Mouse (Mus musculus) MEL (cell line): Measurements from ENCODE around the gene Lmtk3. TPM values are rescaled to one million over a fixed set of nuclear protein-coding genes. Genes with fewer than 3 reads are reported as not detected.

Experiments
- DNase-seq: peaks from one replicate; pipeline ENCODE4 v3.0.0; 2011; ENCODE audit warnings: low read depth, low spot score
- H3K27ac ChIP-seq: 2 replicates; pipeline ENCODE4 v1.5.1; 2012; ENCODE audit warnings: low read depth, mild to moderate bottlenecking, control low read depth, low read length, moderate library complexity; ENCODE audit not compliant: control insufficient read depth
- H3K27me3 ChIP-seq, 2 experiments: fragments of 150-350 bp in 1 of 2; sonication (generic) in 1 of 2; 2 replicates each; pipeline ENCODE4 v1.6.1; 2012; ENCODE audit warnings: low read length in 2 of 2, mild to moderate bottlenecking in 2 of 2, improper control_type of control experiment in 1 of 2, moderate library complexity in 1 of 2; ENCODE audit not compliant: insufficient read depth in 2 of 2, control insufficient read depth in 1 of 2
- H3K36me3 ChIP-seq, 2 experiments: 2 replicates each; pipeline ENCODE4 v1.6.1; 2012 to 2014; ENCODE audit warnings: low read length in 2 of 2, improper control_type of control experiment in 1 of 2, inconsistent platforms in 1 of 2, mild to moderate bottlenecking in 1 of 2; ENCODE audit not compliant: insufficient read depth in 2 of 2, control insufficient read depth in 1 of 2
- H3K4me1 ChIP-seq, 2 experiments: fragments of 150-350 bp in 1 of 2; sonication (generic) in 1 of 2; 2 replicates each; pipeline ENCODE4 v1.6.1; 2012; ENCODE audit warnings: low read length in 2 of 2, improper control_type of control experiment in 1 of 2, mild to moderate bottlenecking in 1 of 2; ENCODE audit not compliant: insufficient read depth in 2 of 2, control insufficient read depth in 1 of 2
- H3K4me3 ChIP-seq, 2 experiments: fragments of 150-350 bp in 1 of 2; sonication (generic) in 1 of 2; 2 replicates each; pipeline ENCODE4 v1.5.1; 2012; ENCODE audit warnings: low read depth in 2 of 2, low read length in 2 of 2, mild to moderate bottlenecking in 2 of 2, moderate library complexity in 2 of 2, control low read depth in 1 of 2, improper control_type of control experiment in 1 of 2; ENCODE audit not compliant: control insufficient read depth in 1 of 2, insufficient read depth in 1 of 2
- H3K79me2 ChIP-seq: 2 replicates; pipeline ENCODE4 v1.6.1; 2012; ENCODE audit warnings: mild to moderate bottlenecking, low read length, moderate library complexity; ENCODE audit not compliant: control insufficient read depth, poor library complexity, insufficient read depth
- H3K9ac ChIP-seq: 2 replicates; pipeline ENCODE4 v1.6.1; 2012; ENCODE audit warnings: low read depth, mild to moderate bottlenecking, control low read depth, low read length, moderate library complexity; ENCODE audit not compliant: control insufficient read depth, poor library complexity, severe bottlenecking
- H3K9me3 ChIP-seq: fragments of 150-350 bp; sonication (generic); replicated peaks from 2 replicates; pipeline ENCODE4 v1.6.1; 2012; ENCODE audit warnings: mild to moderate bottlenecking, low read length, improper control_type of control experiment, moderate library complexity; ENCODE audit not compliant: insufficient read depth
- BHLHE40 ChIP-seq: IDR thresholded peaks from 2 replicates; pipeline ENCODE4 v1.6.1; 2012; ENCODE audit warnings: low read depth, mild to moderate bottlenecking, inconsistent platforms, low read length, improper control_type of control experiment, borderline replicate concordance
- CHD1 ChIP-seq: IDR thresholded peaks from 2 replicates; pipeline ENCODE4 v1.6.1; 2012; ENCODE audit warnings: low read depth, mild to moderate bottlenecking, inconsistent platforms, low read length, improper control_type of control experiment
- E2F4 ChIP-seq: IDR thresholded peaks from 2 replicates; pipeline ENCODE4 v1.6.1; 2011; ENCODE audit warnings: low read depth, low read length, improper control_type of control experiment, borderline replicate concordance
- ELF1 ChIP-seq: IDR thresholded peaks from 2 replicates; pipeline ENCODE4 v1.6.1; 2014; ENCODE audit warnings: low read depth, mild to moderate bottlenecking, inconsistent platforms, low read length, improper control_type of control experiment, moderate library complexity
- EP300 ChIP-seq, 2 experiments: IDR thresholded peaks; 2 replicates each; pipeline ENCODE4 v1.6.1; 2011; ENCODE audit warnings: improper control_type of control experiment in 2 of 2, low read length in 2 of 2, low read depth in 1 of 2, mild to moderate bottlenecking in 1 of 2
- ETS1 ChIP-seq: IDR thresholded peaks from 2 replicates; pipeline ENCODE4 v1.6.1; 2012; ENCODE audit warnings: low read depth, mild to moderate bottlenecking, inconsistent platforms, low read length, improper control_type of control experiment, moderate library complexity
- MAFK ChIP-seq: IDR thresholded peaks from 2 replicates; pipeline ENCODE4 v1.6.1; 2011; ENCODE audit warnings: low read depth, mild to moderate bottlenecking, low read length, improper control_type of control experiment, borderline replicate concordance
- MAZ ChIP-seq: IDR thresholded peaks from 2 replicates; pipeline ENCODE4 v1.6.1; 2012; ENCODE audit warnings: low read depth, mild to moderate bottlenecking, inconsistent platforms, low read length, improper control_type of control experiment
- MEF2A ChIP-seq: IDR thresholded peaks from 2 replicates; pipeline ENCODE4 v1.6.1; 2014; ENCODE audit warnings: low read depth, mild to moderate bottlenecking, inconsistent platforms, low read length, improper control_type of control experiment; ENCODE audit not compliant: poor library complexity, insufficient replicate concordance, severe bottlenecking; ENCODE audit errors: extremely low read depth
- MXI1 ChIP-seq: IDR thresholded peaks from 2 replicates; pipeline ENCODE4 v1.6.1; 2011; ENCODE audit warnings: mild to moderate bottlenecking, low read depth, low read length, improper control_type of control experiment
- POLR2AphosphoS2 ChIP-seq: IDR thresholded peaks from 2 replicates; pipeline ENCODE4 v1.6.1; 2011; ENCODE audit warnings: low read length, improper control_type of control experiment
- SMC3 ChIP-seq: IDR thresholded peaks from 2 replicates; pipeline ENCODE4 v1.6.1; 2011; ENCODE audit warnings: low read depth, low read length, improper control_type of control experiment
- TAL1 ChIP-seq: IDR thresholded peaks from 2 replicates; pipeline ENCODE4 v1.6.1; 2012; ENCODE audit warnings: mild to moderate bottlenecking, inconsistent platforms, low read length, moderate library complexity, mixed read lengths
- UBTF ChIP-seq: IDR thresholded peaks from 2 replicates; pipeline ENCODE4 v1.6.1; 2012; ENCODE audit warnings: low read depth, mild to moderate bottlenecking, inconsistent platforms, low read length, improper control_type of control experiment, moderate library complexity, borderline replicate concordance; ENCODE audit not compliant: insufficient read depth
- USF2 ChIP-seq, 2 experiments: IDR thresholded peaks; 2 replicates each; pipeline ENCODE4 v1.6.1; 2011 to 2012; ENCODE audit warnings: improper control_type of control experiment in 2 of 2, low read length in 2 of 2, borderline replicate concordance in 1 of 2, inconsistent platforms in 1 of 2, low read depth in 1 of 2, mild to moderate bottlenecking in 1 of 2; ENCODE audit not compliant: insufficient read depth in 1 of 2
- ZC3H11A ChIP-seq: IDR thresholded peaks from 2 replicates; pipeline ENCODE4 v1.6.1; 2012; ENCODE audit warnings: low read depth, mild to moderate bottlenecking, inconsistent platforms, low read length, improper control_type of control experiment
- ZKSCAN1 ChIP-seq: IDR thresholded peaks from 2 replicates; pipeline ENCODE4 v1.6.1; 2012; ENCODE audit warnings: low read depth, mild to moderate bottlenecking, inconsistent platforms, low read length, improper control_type of control experiment, moderate library complexity
- polyA plus RNA-seq, 2 experiments: library from polyadenylated mRNA; stranded (reverse) in 1 of 2; unstranded in 1 of 2; fragments of >175 nt in 1 of 2; fragments of >200 nt in 1 of 2; gene quantifications; 2 replicates each; pipeline versions ENCODE4 v1.2.1 to v1.2.4; 2012; ENCODE audit warnings: low replicate concordance in 2 of 2, low read depth in 1 of 2; ENCODE audit not compliant: insufficient read length in 2 of 2, insufficient read depth in 1 of 2, missing spikeins in 1 of 2
- total RNA-seq: library from RNA; depleted of rRNA; stranded (reverse); fragments of 300-350 nt; gene quantifications from 2 replicates; pipeline ENCODE4 v1.2.3, GENCODE M21; 2012

The Lmtk3 gene
- total and polyA plus RNA-seq, 3 experiments, result 0.04 to 0.40 TPM; not detected in 1

GRCm38 (mm10) chr7:45824598-45824997 lies 41.1 kb downstream of the Lmtk3 start, which contains the start of gene Kcnj14:
Gene Kcnj14, minus strand, starts transcription at chr7:45824782.
- H3K4me1 ChIP-seq, result peaks cover 0 to 3% of the 10 kb centered on the region in 2 experiments; a peak in 2 of 4 replicates
- no peaks in the 10 kb centered on the region for H3K27me3 ChIP-seq
- peaks cover 12% of the 10 kb centered on the region for H3K79me2 ChIP-seq
- H3K36me3 ChIP-seq, result peaks cover 6 to 8% of the 10 kb centered on the region in 2 experiments
- no peak for DNase-seq
- no peak within 1 kb of the TSS for H3K9ac ChIP-seq
- no peak within 1 kb of the TSS for H3K4me3 ChIP-seq
- no peak within 1 kb of the TSS for H3K27ac ChIP-seq
- TF ChIP-seq ELF1 (no peak), TAL1 (no peak), ETS1 (no peak), CHD1 (no peak), ZC3H11A (no peak), BHLHE40 (no peak), E2F4 (no peak), SMC3 (no peak), UBTF (no peak), ZKSCAN1 (no peak), MEF2A (no peak), MAFK (no peak)
- no peaks in the 10 kb centered on the region for H3K9me3 ChIP-seq

- no peak overlapping the region for H3K9ac ChIP-seq
- no peak for DNase-seq
- no peaks in the 10 kb centered on the region for H3K9me3 ChIP-seq
- H3K4me1 ChIP-seq, result peaks cover 0 to 13% of the 10 kb centered on the region in 2 experiments; a peak in 3 of 4 replicates
- peaks cover 6 to 11% of the 10 kb centered on the region in 2 experiments for H3K36me3 ChIP-seq
- peaks cover 22% of the 10 kb centered on the region for H3K79me2 ChIP-seq
- H3K27ac ChIP-seq, result no peak overlapping the region
- H3K4me3 ChIP-seq, result no peak overlapping the region
- TF ChIP-seq MXI1 (no peak), MAFK (no peak), SMC3 (no peak), E2F4 (no peak), EP300 (IDR thresholded peaks at IDR 0.05; ENCODE audit: low read depth in 1 of 2, low read length in 2 of 2) (no peak), MAZ (no peak), TAL1 (no peak), POLR2AphosphoS2 (no peak), USF2 (IDR thresholded peaks at IDR 0.05; ENCODE audit: borderline replicate concordance in 1 of 2, insufficient read depth in 1 of 2, low read depth in 1 of 2, low read length in 2 of 2) (no peak)
- H3K27me3 ChIP-seq, result no peaks in the 10 kb centered on the region
Measured at GRCm38 (mm10) chr7:45826631-45827030, 43.1 kb downstream of the Lmtk3 start.
